Mouse (Mus musculus) cerebellum, adult 2 months (tissue): ENCODE measurements around the gene Vkorc1. TPM values are rescaled to one million over a fixed set of nuclear protein-coding genes. Genes with fewer than 3 reads are reported as not detected.

Experiments
- DNase-seq, 2 experiments: peaks; one replicate each; pipeline ENCODE4 v3.0.0; 2021
- H3K27ac ChIP-seq: fragments of 200-500 bp; 2 replicates; pipeline ENCODE4 v1.5.1; 2012; ENCODE audit warnings: low read length, control low read depth, inconsistent platforms; ENCODE audit not compliant: insufficient read depth
- H3K27me3 ChIP-seq: fragments of 200-500 bp; 2 replicates; pipeline ENCODE4 v1.6.1; 2012; ENCODE audit warnings: inconsistent platforms, mild to moderate bottlenecking, low read length, moderate library complexity; ENCODE audit not compliant: control insufficient read depth, insufficient read depth
- H3K4me1 ChIP-seq: fragments of 200-500 bp; 2 replicates; pipeline ENCODE4 v1.6.1; 2011; ENCODE audit warnings: low read length; ENCODE audit not compliant: control insufficient read depth, insufficient read depth
- H3K4me3 ChIP-seq: fragments of 200-500 bp; replicated peaks from 2 replicates; pipeline ENCODE3; 2011; ENCODE audit warnings: mild to moderate bottlenecking, low read depth, low read length, control low read depth; ENCODE audit not compliant: insufficient read depth
- CTCF ChIP-seq: fragments of 200-500 bp; IDR thresholded peaks from 2 replicates; pipeline ENCODE4 v1.5.1; 2011; ENCODE audit warnings: low read depth, mild to moderate bottlenecking, control low read depth, low read length, moderate library complexity, borderline replicate concordance; ENCODE audit not compliant: insufficient read depth
- POLR2A ChIP-seq: fragments of 200-500 bp; IDR thresholded peaks from 2 replicates; pipeline ENCODE4 v1.6.1; 2011; ENCODE audit warnings: low read length, control low read depth, borderline replicate concordance; ENCODE audit not compliant: insufficient read depth
- WGBS: fragments of 180-500 bp; shearing (Covaris S2); methylation state at CpG from one replicate; pipeline ENCODE4 v1.1.7; 2018; 5-methylcytosine and 5-hydroxymethylcytosine counted together
- polyA plus RNA-seq: library from polyadenylated mRNA; depleted of rRNA; stranded (reverse); fragments of >200 nt; gene quantifications from 2 replicates; pipeline ENCODE4 v1.2.3, GENCODE M21; 2012

Gene Vkorc1
- polyA plus RNA-seq, 1 experiment = 63.1 TPM

DNA sequence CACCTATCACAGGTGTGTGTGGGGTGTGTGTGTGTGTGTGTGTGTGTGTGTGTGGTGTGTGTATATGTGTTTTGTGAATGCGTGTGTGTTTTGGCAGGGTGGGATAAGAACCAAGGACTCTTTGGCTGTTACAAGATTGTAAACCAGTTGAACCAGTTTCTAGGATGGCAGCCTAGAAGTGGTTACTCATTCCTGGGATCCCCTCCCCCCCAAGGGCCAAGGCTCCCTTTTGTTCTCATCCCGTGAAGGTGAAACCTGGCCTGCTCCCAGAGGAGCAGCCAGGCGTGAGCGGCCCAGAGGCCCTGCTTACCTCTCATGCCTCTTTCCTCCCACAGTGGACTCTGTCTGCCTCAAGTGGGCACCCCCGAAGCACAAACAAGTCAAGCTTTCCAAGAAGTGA is 29.8 kb upstream of the Vkorc1 start:
- WGBS = 68% methylated on average over 5 of the region's 5 CpGs
- TF ChIP-seq POLR2A (no peak), CTCF (no peak)
- DNase-seq = no peak

DNA sequence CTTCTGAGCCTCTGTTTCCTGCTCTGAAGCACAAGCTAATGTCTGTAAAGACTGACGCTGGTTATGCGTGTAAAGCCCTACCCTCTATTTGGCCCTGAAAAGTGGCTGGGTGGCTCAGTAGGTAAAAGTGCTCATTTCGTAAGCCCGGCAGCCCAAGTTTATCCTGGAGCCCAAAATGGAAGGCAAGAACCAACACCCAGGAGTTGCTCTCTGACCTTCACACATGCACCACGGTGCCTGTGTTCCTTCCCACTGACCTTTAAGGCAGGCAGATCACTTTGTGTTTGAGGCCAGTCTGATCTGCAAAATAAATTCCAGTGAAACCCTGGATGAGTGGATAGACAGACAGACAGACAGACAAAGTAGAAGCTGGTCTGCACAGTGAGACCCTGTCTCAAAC is 28.3 kb upstream of the Vkorc1 start:
- WGBS = 87% methylated on average over 5 of the region's 5 CpGs
- no peak for TF ChIP-seq POLR2A
- no peak for TF ChIP-seq CTCF
- DNase-seq = no peak
- Histone ChIP-seq H3K27me3 (no peaks in the 10 kb centered on the region), H3K4me1 (no peaks in the 10 kb centered on the region), H3K27ac (no peak overlapping the region), H3K4me3 (no peak overlapping the region)

More for the DNA sequence above, 29.8 kb upstream of the Vkorc1 start:
- Histone ChIP-seq H3K4me3 (no peak overlapping the region), H3K27ac (no peak overlapping the region), H3K27me3 (no peaks in the 10 kb centered on the region), H3K4me1 (no peaks in the 10 kb centered on the region)

DNA sequence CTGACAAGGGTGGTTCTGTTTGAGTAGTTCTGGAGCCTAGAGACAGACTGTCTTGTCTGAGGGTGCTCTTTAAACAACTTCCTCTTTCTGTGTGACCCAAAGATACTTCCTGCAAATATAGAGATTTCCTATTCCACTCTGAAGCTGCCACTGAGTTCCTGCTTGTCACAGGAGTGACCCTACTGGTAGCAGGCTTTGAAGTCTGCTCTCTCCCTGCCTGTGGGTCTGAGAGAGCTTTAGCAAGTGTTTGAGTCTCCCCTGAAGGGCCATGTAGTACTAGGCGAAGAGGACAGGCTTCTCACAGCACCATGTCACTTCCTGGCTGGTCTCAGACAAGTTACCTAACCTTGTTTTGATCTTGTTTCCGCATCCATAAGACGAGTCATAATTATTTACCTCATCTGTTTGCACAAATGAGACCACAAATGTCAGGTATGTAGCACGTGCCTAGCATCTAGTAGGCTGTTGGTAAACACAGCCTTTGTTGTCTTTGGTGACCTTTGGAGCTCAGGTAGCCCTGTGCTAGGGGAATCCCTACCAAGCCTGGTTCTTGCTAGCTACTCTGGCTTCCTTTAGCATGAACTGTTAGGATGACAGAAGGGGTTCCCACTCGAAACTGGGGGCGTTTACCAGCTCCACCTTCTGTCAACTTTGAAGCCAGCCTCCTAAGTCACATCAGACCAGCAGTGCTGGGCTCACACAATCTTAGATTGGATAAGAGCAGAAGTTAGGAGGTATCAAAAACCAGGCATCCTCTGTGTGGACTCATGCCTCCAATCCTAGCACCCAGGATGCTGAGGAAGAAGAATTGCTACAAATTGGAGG is 27.2 kb upstream of the Vkorc1 start:
- no peaks in the 10 kb centered on the region for H3K27me3 ChIP-seq
- H3K4me3 ChIP-seq = no peak overlapping the region
- H3K4me1 ChIP-seq = no peaks in the 10 kb centered on the region
- no peak overlapping the region for H3K27ac ChIP-seq
- TF ChIP-seq CTCF (no peak), POLR2A (no peak)
- 75% methylated on average over 6 of the region's 6 CpGs for WGBS
- DNase-seq = no peak

DNA sequence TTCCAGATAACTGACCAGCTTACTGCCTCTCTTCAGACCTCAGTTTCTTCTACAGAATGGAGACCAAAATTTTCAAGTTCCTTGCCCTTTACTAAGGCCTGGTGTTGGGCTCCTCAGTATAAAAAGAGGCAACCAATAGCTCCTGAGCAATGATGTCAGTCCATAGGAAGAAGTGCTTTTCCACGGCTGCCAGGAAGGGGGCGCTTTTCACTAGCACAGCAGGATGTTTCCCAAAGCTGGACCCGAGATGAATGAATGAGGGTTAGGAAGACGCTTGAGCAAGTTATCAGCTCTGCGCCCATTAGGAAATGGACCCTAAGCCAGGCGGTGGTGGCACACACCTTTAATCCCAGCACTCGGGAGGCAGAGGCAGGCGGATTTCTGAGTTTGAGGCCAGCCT is 26.1 kb upstream of the Vkorc1 start:
- no peak for DNase-seq
- H3K4me3 ChIP-seq = no peak overlapping the region
- no peaks in the 10 kb centered on the region for H3K4me1 ChIP-seq
- TF ChIP-seq POLR2A = no peak
- TF ChIP-seq CTCF = peak; percentile 39; the same call in 1 of the 2 replicates
- no peaks in the 10 kb centered on the region for H3K27me3 ChIP-seq
- H3K27ac ChIP-seq = no peak overlapping the region
- WGBS = 59% methylated on average over 8 of the region's 8 CpGs

DNA sequence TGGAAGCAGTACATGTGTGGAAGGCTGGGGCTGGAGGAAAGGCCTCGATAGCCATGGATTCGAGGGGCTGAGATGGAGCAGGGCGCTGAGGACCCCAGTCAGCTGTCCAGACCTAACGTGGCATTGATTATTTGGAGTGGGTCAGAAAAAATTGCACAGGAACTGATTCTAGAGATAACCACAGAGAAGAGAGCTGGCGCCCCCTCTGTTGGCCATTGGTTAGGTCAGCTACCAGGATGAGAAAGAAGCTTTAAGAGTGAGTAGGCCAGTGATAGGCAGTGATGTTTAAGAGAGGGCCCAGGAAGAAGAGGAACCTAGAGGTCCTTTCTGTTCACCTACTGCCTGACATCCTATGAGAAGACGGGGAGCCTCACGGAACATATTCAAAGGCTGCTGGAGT is 23.9 kb upstream of the Vkorc1 start:
- TF ChIP-seq CTCF (peak; percentile 13; the same call in 1 of the 2 replicates), POLR2A (no peak)
- WGBS = 78% methylated on average over 7 of the region's 7 CpGs
- Histone ChIP-seq H3K27ac (no peak overlapping the region), H3K4me3 (no peak overlapping the region), H3K4me1 (no peaks in the 10 kb centered on the region), H3K27me3 (no peaks in the 10 kb centered on the region)
- DNase-seq = no peak

DNA sequence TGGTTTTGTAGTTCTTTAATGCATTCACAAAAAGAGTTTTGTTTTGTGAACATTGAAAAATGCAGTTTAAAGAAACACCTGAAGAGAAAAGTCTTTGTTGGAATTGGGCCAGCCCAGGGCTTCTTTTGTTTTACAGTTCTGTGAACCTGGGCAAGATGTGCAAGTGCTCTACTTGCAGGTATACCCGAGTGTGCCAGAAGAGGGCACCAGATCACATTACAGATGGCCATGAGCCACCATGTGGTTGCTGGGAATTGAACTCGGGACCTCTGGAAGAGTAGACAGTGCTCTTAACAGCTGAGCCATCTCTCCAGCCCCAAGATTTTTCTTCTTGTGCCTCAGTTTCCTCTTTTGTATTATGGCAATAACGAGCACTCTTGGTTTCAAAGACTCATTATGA is 22.8 kb upstream of the Vkorc1 start:
- H3K27me3 ChIP-seq = no peaks in the 10 kb centered on the region
- 50% methylated on average over 3 of the region's 3 CpGs for WGBS
- no peak overlapping the region for H3K27ac ChIP-seq
- H3K4me3 ChIP-seq = no peak overlapping the region
- DNase-seq = peak; percentile 34 to 47
- no peaks in the 10 kb centered on the region for H3K4me1 ChIP-seq
- TF ChIP-seq POLR2A = no peak
- peak; percentile 45 for TF ChIP-seq CTCF

DNA sequence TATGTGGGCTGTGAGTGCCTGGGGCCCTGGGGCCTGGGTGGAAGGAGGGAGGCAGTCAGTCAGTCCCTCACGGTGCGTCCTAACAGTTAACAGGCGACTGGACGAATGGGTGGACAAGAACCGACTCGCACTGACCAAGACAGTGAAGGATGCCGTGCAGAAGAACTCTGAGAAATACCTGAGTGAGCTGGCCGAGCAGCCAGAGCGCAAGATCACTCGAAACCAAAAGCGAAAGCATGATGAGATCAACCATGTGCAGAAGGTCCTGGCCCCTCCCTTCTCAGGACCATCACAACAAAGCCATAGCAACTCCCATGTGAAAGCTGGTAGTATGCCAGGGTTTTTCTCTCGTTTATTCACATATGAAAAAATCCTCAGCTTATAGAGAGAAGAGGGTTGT is 19.9 kb upstream of the Vkorc1 start:
- H3K27ac ChIP-seq = no peak overlapping the region
- DNase-seq = no peak
- H3K4me3 ChIP-seq = no peak overlapping the region
- no peaks in the 10 kb centered on the region for H3K4me1 ChIP-seq
- 91% methylated on average over 12 of the region's 12 CpGs for WGBS
- H3K27me3 ChIP-seq = no peaks in the 10 kb centered on the region
- TF ChIP-seq POLR2A = no peak
- TF ChIP-seq CTCF = no peak

DNA sequence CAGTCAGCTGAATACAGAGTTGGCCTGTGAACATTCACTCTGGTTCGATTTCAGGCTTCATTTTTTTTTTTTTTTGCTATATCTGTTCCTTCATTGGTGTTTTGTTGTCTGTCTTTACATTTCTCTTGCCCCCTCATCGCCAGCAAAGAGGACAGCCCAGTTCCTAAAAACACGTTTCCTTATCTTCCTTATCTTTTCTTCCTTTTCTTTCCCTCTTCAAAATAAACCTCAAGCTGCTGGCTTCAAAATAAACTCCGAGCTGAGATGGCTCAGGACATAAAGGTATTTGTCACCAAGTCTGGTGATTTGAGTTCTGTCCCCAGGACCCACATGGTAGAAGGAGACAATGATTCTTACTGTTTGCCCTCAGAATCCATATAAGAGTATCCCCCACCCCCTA is 17.5 kb upstream of the Vkorc1 start:
- no peak for DNase-seq
- no peaks in the 10 kb centered on the region for H3K4me1 ChIP-seq
- TF ChIP-seq CTCF = no peak
- no peak for TF ChIP-seq POLR2A
- no peaks in the 10 kb centered on the region for H3K27me3 ChIP-seq
- peak overlapping the region; percentile 90 for H3K4me3 ChIP-seq
- WGBS = 27% methylated on average over 4 of the region's 4 CpGs
- no peak overlapping the region for H3K27ac ChIP-seq
